Mouse (Mus musculus) CD4-positive, CD25-positive, alpha-beta regulatory T cell, adult 2 months (primary cell): ENCODE results near the gene Gfra4.
"Not testable (repeated sequence)": the region's sequence is repeated elsewhere in the genome, so short reads cannot be mapped to it uniquely, and the experiment has no call there.

Experiments used
- DNase-seq: peaks from one replicate; pipeline ENCODE4 v3.0.0-alpha.2; 2012; ENCODE audit warnings: low read depth, low spot score

The Gfra4 gene

GRCm38 (mm10) chr2:131052043-131052442, 9.2 kb upstream of the Gfra4 start:
- DNase-seq, result no peak

GRCm38 (mm10) chr2:131046025-131046424, 3.1 kb upstream of the Gfra4 start:
- no peak for DNase-seq

GRCm38 (mm10) chr2:131044989-131045720, 2.3 kb upstream of the Gfra4 start:
- DNase-seq, result no peak

- no peak for DNase-seq
Measured at GRCm38 (mm10) chr2:131044354-131044852, 1.5 kb upstream of the Gfra4 start.

- no peak for DNase-seq
Measured at GRCm38 (mm10) chr2:131040854-131041825, 1.7 kb downstream of the Gfra4 start.

GRCm38 (mm10) chr2:131038675-131039074, 4.2 kb downstream of the Gfra4 start:
- DNase-seq, result no peak

GRCm38 (mm10) chr2:131038197-131038596, 4.7 kb downstream of the Gfra4 start:
- no peak for DNase-seq

- DNase-seq, result no peak
Measured at GRCm38 (mm10) chr2:131037226-131037990, 5.5 kb downstream of the Gfra4 start.

GRCm38 (mm10) chr2:131036757-131037156, 6.1 kb downstream of the Gfra4 start:
- no peak for DNase-seq

GRCm38 (mm10) chr2:131036343-131036742, 6.5 kb downstream of the Gfra4 start:
- no peak for DNase-seq

- not testable (repeated sequence) for DNase-seq
Measured at GRCm38 (mm10) chr2:131031406-131031805, 11.5 kb downstream of the Gfra4 start.

- DNase-seq, result no peak
Measured at GRCm38 (mm10) chr2:131030998-131031397, 11.9 kb downstream of the Gfra4 start.

GRCm38 (mm10) chr2:131030561-131030960, 12.3 kb downstream of the Gfra4 start:
- DNase-seq, result no peak

- DNase-seq, result no peak
Measured at GRCm38 (mm10) chr2:131029065-131029935, 13.6 kb downstream of the Gfra4 start.

- DNase-seq, result no peak
Measured at GRCm38 (mm10) chr2:131026941-131027340, 15.9 kb downstream of the Gfra4 start.

GRCm38 (mm10) chr2:131025230-131025629, 17.7 kb downstream of the Gfra4 start:
- no peak for DNase-seq

GRCm38 (mm10) chr2:131010566-131010965, 32.3 kb downstream of the Gfra4 start:
- DNase-seq, result no peak

GRCm38 (mm10) chr2:131009123-131009522, 33.8 kb downstream of the Gfra4 start:
- no peak for DNase-seq

GRCm38 (mm10) chr2:130992818-130993217, 50.1 kb downstream of the Gfra4 start:
- DNase-seq, result no peak
